Mouse (Mus musculus): ENCODE data around the gene Trio. TPM values are rescaled to one million over a fixed set of nuclear protein-coding genes. Genes with fewer than 3 reads are reported as not detected.

The Trio gene
- polyA plus RNA-seq (2012; rRNA removed) = 145 and 164 TPM in 2 replicates

DNA sequence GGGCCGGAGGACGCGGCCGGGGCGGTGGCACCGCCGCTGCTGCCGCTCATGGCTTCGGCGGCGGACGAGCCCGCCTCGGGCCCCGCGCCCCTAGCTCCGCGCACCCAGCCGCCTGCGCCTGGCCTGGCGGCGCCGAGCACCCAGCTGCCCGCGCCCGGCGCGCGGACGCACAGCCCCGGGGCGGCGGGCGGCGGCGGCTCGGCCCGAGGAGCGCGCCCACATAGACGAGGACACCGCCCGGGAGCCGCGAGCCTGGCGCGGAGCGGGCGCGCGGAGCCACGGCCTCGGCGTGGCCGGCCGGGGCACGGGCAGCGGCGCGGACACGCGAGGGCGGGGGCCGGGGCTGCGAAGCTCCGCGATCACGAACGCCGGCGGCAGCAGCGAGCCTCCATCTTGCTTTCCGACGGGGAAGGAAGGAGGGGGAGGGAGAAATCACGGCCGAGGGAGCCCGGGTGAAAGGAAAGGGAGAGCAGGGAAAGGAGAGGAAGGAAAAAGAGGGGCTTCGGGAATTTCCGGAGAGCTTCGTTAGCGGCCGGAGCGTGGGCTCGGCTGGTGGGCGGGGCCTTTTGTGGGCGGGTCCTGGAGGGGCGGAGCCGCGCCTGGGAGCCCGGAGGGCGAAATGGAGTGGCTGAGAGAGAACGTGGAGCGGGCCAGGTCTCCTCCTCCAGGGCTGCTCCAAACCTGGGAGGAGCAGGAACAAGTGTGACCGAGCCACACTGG is at the start of gene Trio:
Gene Trio, minus strand, starts transcription at position 402 of the 720 bp plus-strand sequence.

DNA sequence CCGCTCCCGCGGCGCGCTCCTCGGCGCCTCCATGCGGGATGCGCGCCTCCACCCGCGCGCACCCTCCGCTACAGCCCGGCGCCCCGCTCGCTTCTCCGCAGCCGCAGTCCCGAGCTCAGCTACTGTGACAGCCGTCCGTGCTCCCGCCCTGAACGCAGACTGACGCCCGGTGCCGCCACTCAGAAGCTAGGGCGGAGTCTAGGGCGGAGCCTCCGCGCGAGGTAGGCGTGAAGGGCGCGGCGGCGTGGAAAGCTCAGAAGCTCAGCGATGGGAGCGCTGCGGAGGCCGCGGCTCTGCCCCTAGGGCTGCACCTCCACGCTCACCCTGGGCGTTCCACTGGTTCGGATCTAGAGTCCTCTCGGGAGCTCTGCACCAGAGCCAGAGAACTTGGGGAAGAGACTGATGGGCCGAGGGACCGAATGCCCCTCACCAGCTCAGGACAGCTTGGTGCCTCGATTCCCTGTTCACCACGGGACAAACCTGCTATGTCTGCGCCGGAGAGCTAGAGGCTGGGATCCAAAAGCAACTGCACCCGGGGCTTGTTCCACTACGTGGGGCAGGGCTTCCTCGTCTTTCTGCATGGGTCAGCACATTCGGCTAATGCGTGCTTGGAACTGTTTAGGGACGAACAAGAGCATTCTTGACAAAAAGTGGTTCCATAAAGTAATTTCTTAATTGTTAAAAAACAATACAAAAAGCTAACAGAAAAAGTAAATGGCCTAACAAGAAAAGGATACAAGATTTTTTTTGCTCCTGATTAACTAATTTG is 344.0 kb downstream of the Trio start, which contains the start of gene Otulinl:
Gene Otulinl, minus strand, starts transcription at position 161 of the 769 bp plus-strand sequence.

Other genes starting within 250 kb of the Trio start
- gene Dnah5, start 177.9 kb upstream of the Trio start, polyA plus RNA-seq (2012; rRNA removed) = 0.16 and 0.21 TPM in 2 replicates

All from central nervous system, embryonic 14 days (tissue).